Mouse (Mus musculus) lung, postnatal 0 days (tissue): ENCODE measurements around the gene Dpy19l3.

Experiments
- CTCF ChIP-seq: IDR thresholded peaks from 2 replicates; pipeline ENCODE4 v1.5.1; 2016; ENCODE audit warnings: antibody characterized with exemption, mild to moderate bottlenecking
- EP300 ChIP-seq: IDR thresholded peaks from 2 replicates; pipeline ENCODE4 v1.6.1; 2016; ENCODE audit warnings: antibody characterized with exemption, mild to moderate bottlenecking, control low read depth

- TF ChIP-seq EP300 (no peak), CTCF (no peak)
Observed at GRCm38 (mm10) chr7:35802201-35802905, 48.1 kb upstream of the Dpy19l3 start.
